Comparison of ENCODE assay signal across 8 mouse cellular contexts in the genomic region with DNA sequence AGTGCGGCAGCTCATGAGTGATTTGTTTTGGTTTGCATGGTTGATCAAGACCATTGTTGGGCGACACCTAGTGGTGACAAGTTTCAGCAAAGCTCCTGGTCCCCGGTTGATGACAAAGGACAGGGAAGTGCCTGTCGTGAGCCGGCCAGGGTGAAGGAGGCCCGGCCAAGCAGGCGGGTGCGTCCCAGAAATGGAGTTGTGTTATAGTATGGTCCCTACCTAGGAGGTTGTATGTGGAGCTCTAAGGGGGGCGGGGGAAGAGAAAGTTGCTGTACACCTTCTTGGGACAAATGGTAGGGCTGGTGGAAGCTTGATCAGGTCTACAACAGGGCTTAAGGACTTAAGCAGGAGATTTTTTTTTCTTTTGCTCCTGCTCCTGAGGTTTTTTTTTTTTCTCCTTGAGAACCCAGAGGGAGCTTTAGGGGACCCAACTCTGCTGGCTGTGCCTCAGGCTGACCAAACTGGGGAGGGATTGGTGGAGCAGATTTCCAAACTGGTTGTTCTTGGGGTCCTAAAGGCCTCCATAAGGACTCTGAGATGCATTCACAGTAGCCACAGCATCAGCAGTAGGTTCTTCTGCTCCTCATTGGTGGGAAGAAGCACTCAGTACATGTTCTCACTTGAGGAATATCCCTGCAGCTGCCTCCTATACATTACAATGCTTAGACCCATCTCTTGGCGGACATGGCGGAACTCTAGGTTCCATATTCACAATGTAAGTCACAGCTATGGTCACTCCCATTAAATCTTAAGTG. TPM values are rescaled to one million over a fixed set of nuclear protein-coding genes. Genes with fewer than 3 reads are reported as not detected.
A peak's percentile ranks its signal among the peaks of the same experiment; 100 is the strongest.
DNase-seq lines count a peak whose midpoint lies in the region; ATAC-seq and TF ChIP-seq lines count a peak whose summit lies in the region.

No protein-coding gene starts in this region.

- ATAC-seq in embryonic facial prominence, embryonic 15.5 days (ENCODE audit: insufficient number of reproducible peaks, low FRiP score, low TSS enrichment, low read depth), result peak; percentile 92
- peak; percentile 96 for ATAC-seq in limb, embryonic 14.5 days (ENCODE audit: low FRiP score, low read depth)
- peak; percentile 93 for ATAC-seq in midbrain, postnatal 0 days (ENCODE audit: low FRiP score)

- no peaks in the 10 kb centered on the region for H3K27me3 ChIP-seq in embryonic facial prominence, embryonic 15.5 days
- H3K27me3 ChIP-seq in limb, embryonic 14.5 days (ENCODE audit: control insufficient read depth, insufficient read depth, low read length), result no peaks in the 10 kb centered on the region
- H3K27me3 ChIP-seq in midbrain, postnatal 0 days (ENCODE audit: insufficient read depth, low read length), result no peaks in the 10 kb centered on the region

- H3K36me3 ChIP-seq in embryonic facial prominence, embryonic 15.5 days, result no peaks in the 10 kb centered on the region
- H3K36me3 ChIP-seq in limb, embryonic 14.5 days (ENCODE audit: control insufficient read depth, insufficient read depth, low read length), result no peaks in the 10 kb centered on the region
- no peaks in the 10 kb centered on the region for H3K36me3 ChIP-seq in midbrain, postnatal 0 days (ENCODE audit: insufficient read depth, low read length)

- 0 out of 2 replicates have a peak overlapping the region, but pooled peaks have one; percentile 28 for H3K9ac ChIP-seq in embryonic facial prominence, embryonic 15.5 days
- no peak overlapping the region for H3K9ac ChIP-seq in limb, embryonic 14.5 days (ENCODE audit: low read depth, low read length, severe bottlenecking)
- H3K9ac ChIP-seq in midbrain, postnatal 0 days (replicated peaks; ENCODE audit: low read length, poor library complexity, severe bottlenecking), result no peak overlapping the region

- peak; percentile 99 for DNase-seq in 3T3-L1 (ENCODE audit: low read depth, low spot score)
- DNase-seq in heart, adult 8-10 months (ENCODE audit: low spot score), result peak; percentile 94
- DNase-seq in kidney, adult 9 months, result peak; percentile 94
- DNase-seq in limb, embryonic 14.5 days (ENCODE audit: low spot score), result peak; percentile 99
- DNase-seq in midbrain, postnatal 0 days (ENCODE audit: low spot score), result peak; percentile 95
- peak; percentile 70 to 91 for DNase-seq in spleen, postnatal 14 days (ENCODE audit: low spot score in 2 of 2)

- peak overlapping the region; percentile 86 for H3K4me3 ChIP-seq in bone marrow, adult 2 months (replicated peaks; ENCODE audit: control insufficient read depth, low read depth, low read length)
- peak overlapping the region; percentile 46 for H3K4me3 ChIP-seq in embryonic facial prominence, embryonic 15.5 days (replicated peaks)
- peak overlapping the region; percentile 33 for H3K4me3 ChIP-seq in limb, embryonic 14.5 days (replicated peaks; ENCODE audit: low read length)
- H3K4me3 ChIP-seq in midbrain, postnatal 0 days (ENCODE audit: low read depth, low read length), result peak overlapping the region; percentile 22; the same call in 1 of the 2 replicates

- H3K4me2 ChIP-seq in embryonic facial prominence, embryonic 15.5 days (replicated peaks), result peak overlapping the region; percentile 49
- peak overlapping the region; percentile 45 for H3K4me2 ChIP-seq in limb, embryonic 14.5 days (replicated peaks; ENCODE audit: low read depth, low read length, severe bottlenecking)
- H3K4me2 ChIP-seq in midbrain, postnatal 0 days (ENCODE audit: low read depth, low read length, poor library complexity, severe bottlenecking), result peak overlapping the region; percentile 44

- TF ChIP-seq CTCF in bone marrow, adult 2 months (IDR thresholded peaks at IDR 0.05; ENCODE audit: control insufficient read depth, insufficient read depth, low read length), result peak; percentile 74
- peak; percentile 82 for TF ChIP-seq CTCF in midbrain, postnatal 0 days (IDR thresholded peaks at IDR 0.05)

- WGBS in bone marrow, adult 2 months, result 12% methylated on average over 11 of the region's 11 CpGs
- WGBS in embryonic facial prominence, embryonic 15.5 days, result 12% methylated on average over 11 of the region's 11 CpGs
- WGBS in limb, embryonic 14.5 days, result 13% methylated on average over 11 of the region's 11 CpGs
- WGBS in midbrain, postnatal 0 days, result 13% methylated on average over 11 of the region's 11 CpGs

- no peaks in the 10 kb centered on the region for H3K9me3 ChIP-seq in embryonic facial prominence, embryonic 15.5 days (replicated peaks)
- no peaks in the 10 kb centered on the region for H3K9me3 ChIP-seq in limb, embryonic 14.5 days (ENCODE audit: control insufficient read depth, low read length)
- no peaks in the 10 kb centered on the region for H3K9me3 ChIP-seq in midbrain, postnatal 0 days (ENCODE audit: low read length)

- H3K27ac ChIP-seq in bone marrow, adult 2 months (ENCODE audit: control insufficient read depth, insufficient read depth, low read depth, low read length, poor library complexity), result no peak overlapping the region
- H3K27ac ChIP-seq in embryonic facial prominence, embryonic 15.5 days (replicated peaks), result peak overlapping the region; percentile 45; the same call in 1 of the 2 replicates
- H3K27ac ChIP-seq in limb, embryonic 14.5 days (replicated peaks; ENCODE audit: low read depth, low read length), result 0 out of 2 replicates have a peak overlapping the region, but pooled peaks have one; percentile 19
- no peak overlapping the region for H3K27ac ChIP-seq in midbrain, postnatal 0 days (ENCODE audit: low read depth, low read length)

- no peaks in the 10 kb centered on the region for H3K4me1 ChIP-seq in bone marrow, adult 2 months (ENCODE audit: control insufficient read depth, insufficient read depth, low read length)
- no peaks in the 10 kb centered on the region for H3K4me1 ChIP-seq in embryonic facial prominence, embryonic 15.5 days
- H3K4me1 ChIP-seq in limb, embryonic 14.5 days (ENCODE audit: control insufficient read depth, insufficient read depth, low read length), result no peaks in the 10 kb centered on the region
- H3K4me1 ChIP-seq in midbrain, postnatal 0 days (ENCODE audit: insufficient read depth, low read length), result no peaks in the 10 kb centered on the region

- no peak for TF ChIP-seq POLR2A in bone marrow, adult 2 months (IDR thresholded peaks at IDR 0.05; ENCODE audit: borderline replicate concordance, control insufficient read depth, low read depth, low read length)
- no peak for TF ChIP-seq POLR2A in limb, embryonic 14.5 days (IDR thresholded peaks at IDR 0.05; ENCODE audit: borderline replicate concordance, extremely low read depth, insufficient read depth, insufficient read length)

RNA-seq across cellular contexts. Expression of a gene that starts 3.0 kb away (rescaled TPM):
- 1.9 TPM in 1 of 2 replicates, not detected in the other for polyA plus RNA-seq in bone marrow, adult 2 months (2011; ENCODE audit: insufficient read depth, insufficient read length, low replicate concordance, missing spikeins)
- polyA plus RNA-seq in embryonic facial prominence, embryonic 15.5 days (2015; fragmentation: Nextera tagmentation; extraction: Ambion mirVana), result not detected in 2 replicates
- not detected for total RNA-seq in heart, adult 8-10 months (2022)
- not detected in 2 replicates for polyA plus RNA-seq in limb, embryonic 14.5 days (2012; rRNA removed)
- polyA plus RNA-seq in limb, embryonic 14.5 days (2014; fragmentation: Nextera tagmentation; extraction: Ambion mirVana), result not detected in 2 replicates
- total RNA-seq in midbrain, postnatal 0 days (2014; rRNA removed), result not detected in 2 replicates
- polyA plus RNA-seq in midbrain, postnatal 0 days (2015; fragmentation: Nextera tagmentation; extraction: Ambion mirVana), result not detected in 2 replicates

RNA-seq across cellular contexts. Expression of a gene that starts 7.0 kb away (rescaled TPM):
- polyA plus RNA-seq in bone marrow, adult 2 months (2011; ENCODE audit: insufficient read depth, insufficient read length, low replicate concordance, missing spikeins), result not detected in 2 replicates
- polyA plus RNA-seq in embryonic facial prominence, embryonic 15.5 days (2015; fragmentation: Nextera tagmentation; extraction: Ambion mirVana), result not detected in 2 replicates
- total RNA-seq in heart, adult 8-10 months (2022), result not detected
- not detected in 2 replicates for polyA plus RNA-seq in limb, embryonic 14.5 days (2012; rRNA removed)
- not detected in 2 replicates for polyA plus RNA-seq in limb, embryonic 14.5 days (2014; fragmentation: Nextera tagmentation; extraction: Ambion mirVana)
- not detected in 2 replicates for total RNA-seq in midbrain, postnatal 0 days (2014; rRNA removed)
- not detected in 2 replicates for polyA plus RNA-seq in midbrain, postnatal 0 days (2015; fragmentation: Nextera tagmentation; extraction: Ambion mirVana)

RNA-seq across cellular contexts. Expression of a gene that starts 35.5 kb away (rescaled TPM):
- polyA plus RNA-seq in bone marrow, adult 2 months (2011; ENCODE audit: insufficient read depth, insufficient read length, low replicate concordance, missing spikeins), result not detected in 2 replicates
- polyA plus RNA-seq in embryonic facial prominence, embryonic 15.5 days (2015; fragmentation: Nextera tagmentation; extraction: Ambion mirVana), result not detected in 2 replicates
- not detected for total RNA-seq in heart, adult 8-10 months (2022)
- not detected in 2 replicates for polyA plus RNA-seq in limb, embryonic 14.5 days (2012; rRNA removed)
- not detected in 2 replicates for polyA plus RNA-seq in limb, embryonic 14.5 days (2014; fragmentation: Nextera tagmentation; extraction: Ambion mirVana)
- total RNA-seq in midbrain, postnatal 0 days (2014; rRNA removed), result not detected in 2 replicates
- not detected in 2 replicates for polyA plus RNA-seq in midbrain, postnatal 0 days (2015; fragmentation: Nextera tagmentation; extraction: Ambion mirVana)

RNA-seq across cellular contexts. Expression of a gene that starts 38.1 kb away (rescaled TPM):
- not detected in 2 replicates for polyA plus RNA-seq in bone marrow, adult 2 months (2011; ENCODE audit: insufficient read depth, insufficient read length, low replicate concordance, missing spikeins)
- not detected in 2 replicates for polyA plus RNA-seq in embryonic facial prominence, embryonic 15.5 days (2015; fragmentation: Nextera tagmentation; extraction: Ambion mirVana)
- not detected for total RNA-seq in heart, adult 8-10 months (2022)
- polyA plus RNA-seq in limb, embryonic 14.5 days (2012; rRNA removed), result not detected in 2 replicates
- polyA plus RNA-seq in limb, embryonic 14.5 days (2014; fragmentation: Nextera tagmentation; extraction: Ambion mirVana), result not detected in 2 replicates
- not detected in 2 replicates for total RNA-seq in midbrain, postnatal 0 days (2014; rRNA removed)
- polyA plus RNA-seq in midbrain, postnatal 0 days (2015; fragmentation: Nextera tagmentation; extraction: Ambion mirVana), result not detected in 2 replicates

RNA-seq across cellular contexts. Expression of a gene that starts 42.5 kb away (rescaled TPM):
- not detected in 2 replicates for polyA plus RNA-seq in bone marrow, adult 2 months (2011; ENCODE audit: insufficient read depth, insufficient read length, low replicate concordance, missing spikeins)
- polyA plus RNA-seq in embryonic facial prominence, embryonic 15.5 days (2015; fragmentation: Nextera tagmentation; extraction: Ambion mirVana), result not detected in 2 replicates
- total RNA-seq in heart, adult 8-10 months (2022), result not detected
- polyA plus RNA-seq in limb, embryonic 14.5 days (2012; rRNA removed), result not detected in 2 replicates
- not detected in 2 replicates for polyA plus RNA-seq in limb, embryonic 14.5 days (2014; fragmentation: Nextera tagmentation; extraction: Ambion mirVana)
- not detected in 2 replicates for total RNA-seq in midbrain, postnatal 0 days (2014; rRNA removed)
- not detected in 2 replicates for polyA plus RNA-seq in midbrain, postnatal 0 days (2015; fragmentation: Nextera tagmentation; extraction: Ambion mirVana)

Comparison
In these comparisons a context has a peak if more than half of its experiments do, and no peak if none do; other contexts are left out.
1. H3K27ac ChIP-seq: peak in embryonic facial prominence, embryonic 15.5 days (single experiment) and limb, embryonic 14.5 days (single experiment); none in bone marrow, adult 2 months (single experiment) and midbrain, postnatal 0 days (single experiment).
2. H3K4me3 ChIP-seq: peak in every context shown above with its lines; median percentile 86 in bone marrow, adult 2 months; 46 in embryonic facial prominence, embryonic 15.5 days; 33 in limb, embryonic 14.5 days; 22 in midbrain, postnatal 0 days.
3. Peak in every context shown above with its lines, with median percentiles within 50 percentile points of each other: DNase-seq, ATAC-seq and H3K4me2 ChIP-seq.